Mouse (Mus musculus) megakaryocyte-erythroid progenitor cell, adult 5-6 weeks (primary cell): ENCODE measurements at regions not wholly inside any gene's neighbourhood (a gene's known extent, or its start where the extent isn't known, plus 50 kb on each side); places are given as distances from the start of the nearest gene placed in this dataset.

Experiments
- ATAC-seq: replicated peaks from 2 replicates; pipeline ENCODE4 v1.8.0; 2016; ENCODE audit warnings: mild to moderate bottlenecking, inconsistent platforms; ENCODE audit not compliant: severe bottlenecking, poor library complexity, low FRiP score, low TSS enrichment

DNA sequence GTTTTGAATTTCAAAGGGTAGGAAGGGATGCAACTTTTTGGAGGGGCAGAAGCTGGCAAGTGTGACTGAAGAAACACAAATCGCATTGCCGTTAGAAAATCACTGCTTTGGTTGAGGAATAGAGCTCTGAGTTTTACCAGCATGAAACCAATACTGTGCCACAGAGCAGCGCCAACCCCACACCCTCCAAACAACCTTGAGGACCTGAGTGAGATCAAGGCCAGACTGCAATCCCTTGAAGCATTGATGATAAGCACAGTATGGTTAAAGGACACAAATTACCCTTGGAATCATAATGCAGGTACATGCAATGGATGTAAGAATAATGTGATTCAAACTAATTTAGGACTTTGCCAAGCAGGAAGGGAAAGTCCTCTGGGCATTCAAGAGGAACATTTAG is 55.5 kb upstream of the Nrip1 start:
- ATAC-seq = no peak

DNA sequence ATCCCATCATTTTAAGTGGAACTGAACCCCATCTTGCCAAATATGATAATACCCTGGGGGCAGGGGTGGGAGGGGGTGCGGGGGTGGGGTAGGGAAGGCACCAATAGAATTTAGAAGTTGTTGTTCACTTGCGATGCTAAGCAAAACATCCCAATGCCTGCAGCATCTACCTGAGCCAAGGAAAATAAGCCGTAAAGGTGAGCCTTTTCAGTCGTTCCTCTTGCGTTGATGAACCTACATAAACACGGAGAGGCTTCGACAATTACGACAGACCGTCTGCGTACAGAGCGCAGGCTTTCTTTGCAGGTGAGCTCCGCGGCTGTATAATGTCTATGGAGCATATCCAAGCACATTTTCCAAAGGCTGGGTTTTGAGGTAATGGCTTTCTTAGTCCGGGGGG is 50.3 kb upstream of the Nrip1 start:
- no peak for ATAC-seq
